Mouse (Mus musculus) midbrain, embryonic 16.5 days (tissue): ENCODE results near the gene Orc1. TPM values are rescaled to one million over a fixed set of nuclear protein-coding genes. Genes with fewer than 3 reads are reported as not detected.

Experiments
- ATAC-seq: fragments of 200-750 bp; cut with Nextera tagmentation; 2 replicates; pipeline ENCODE4 v1.8.0; 2017; ENCODE audit warnings: moderate TSS enrichment
- H3K27ac ChIP-seq: fragments of 300-500 bp; sonication (generic); 2 replicates; pipeline ENCODE4 v1.5.1; 2014; ENCODE audit warnings: mild to moderate bottlenecking, low read length, mixed read lengths
- H3K27me3 ChIP-seq: fragments of 300-500 bp; sonication (generic); 2 replicates; pipeline ENCODE4 v1.6.1; 2014; ENCODE audit warnings: low read depth, low read length, mixed read lengths; ENCODE audit not compliant: control insufficient read depth, insufficient read depth
- H3K36me3 ChIP-seq: fragments of 300-500 bp; sonication (generic); 2 replicates; pipeline ENCODE4 v1.6.1; 2014; ENCODE audit warnings: mild to moderate bottlenecking, low read length, moderate library complexity, mixed read lengths; ENCODE audit not compliant: control insufficient read depth, insufficient read depth
- H3K4me1 ChIP-seq: fragments of 300-500 bp; sonication (generic); 2 replicates; pipeline ENCODE4 v1.6.1; 2014; ENCODE audit warnings: mild to moderate bottlenecking, low read length, mixed read lengths; ENCODE audit not compliant: control insufficient read depth, insufficient read depth
- H3K4me2 ChIP-seq: fragments of 300-500 bp; sonication (generic); 2 replicates; pipeline ENCODE4 v1.6.1; 2014; ENCODE audit warnings: mild to moderate bottlenecking, low read length, mixed read lengths
- H3K4me3 ChIP-seq: fragments of 300-500 bp; sonication (generic); 2 replicates; pipeline ENCODE4 v1.5.1; 2014; ENCODE audit warnings: low read depth, mild to moderate bottlenecking, low read length, moderate library complexity, mixed read lengths
- H3K9ac ChIP-seq: fragments of 300-500 bp; sonication (generic); 2 replicates; pipeline ENCODE4 v1.6.1; 2014; ENCODE audit warnings: low read depth, low read length, mixed read lengths
- H3K9me3 ChIP-seq: fragments of 300-500 bp; sonication (generic); replicated peaks from 2 replicates; pipeline ENCODE4 v1.6.1; 2014; ENCODE audit warnings: mild to moderate bottlenecking, low read length, mixed read lengths; ENCODE audit not compliant: control insufficient read depth, poor library complexity, severe bottlenecking
- WGBS: fragments of 180-500 bp; shearing (Covaris S2); extraction: QIAGEN DNeasy Blood & Tissue Kit; methylation state at CpG from one replicate; pipeline ENCODE4 v1.1.7; 2014; 5-methylcytosine and 5-hydroxymethylcytosine counted together
- polyA plus RNA-seq: library from polyadenylated mRNA; unstranded; fragments of >200 nt; fragmentation: Nextera tagmentation; extraction: Ambion mirVana; gene quantifications from 2 replicates; pipeline ENCODE4 v1.2.1, GENCODE M21; 2015

Gene Orc1
- polyA plus RNA-seq, 1 experiment from 2014 or later, result 1.2 TPM

- H3K4me3 ChIP-seq, result no peak overlapping the region
- H3K9ac ChIP-seq, result no peak overlapping the region
- H3K27me3 ChIP-seq, result no peaks in the 10 kb centered on the region
- ATAC-seq, result no peak
- H3K36me3 ChIP-seq, result no peaks in the 10 kb centered on the region
- no peaks in the 10 kb centered on the region for H3K9me3 ChIP-seq
- H3K4me1 ChIP-seq, result no peaks in the 10 kb centered on the region
- 92% methylated on average over 3 of the region's 3 CpGs for WGBS
- no peak overlapping the region for H3K4me2 ChIP-seq
- no peak overlapping the region for H3K27ac ChIP-seq
Measured at GRCm38 (mm10) chr4:108608651-108609050, 29.4 kb downstream of the Orc1 start.

- H3K4me1 ChIP-seq, result no peaks in the 10 kb centered on the region
- no peak overlapping the region for H3K9ac ChIP-seq
- H3K9me3 ChIP-seq, result no peaks in the 10 kb centered on the region
- no peak overlapping the region for H3K4me2 ChIP-seq
- WGBS, result 89% methylated on average over 5 of the region's 5 CpGs
- H3K27ac ChIP-seq, result no peak overlapping the region
- no peak for ATAC-seq
- H3K36me3 ChIP-seq, result no peaks in the 10 kb centered on the region
- no peak overlapping the region for H3K4me3 ChIP-seq
- no peaks in the 10 kb centered on the region for H3K27me3 ChIP-seq
Measured at GRCm38 (mm10) chr4:108610935-108611334, 31.7 kb downstream of the Orc1 start.

- ATAC-seq, result no peak
- peak overlapping the region; percentile 93 for H3K9ac ChIP-seq
- H3K36me3 ChIP-seq, result no peaks in the 10 kb centered on the region
- H3K4me2 ChIP-seq, result peak overlapping the region; percentile 88
- 75% methylated on average over 4 of the region's 4 CpGs for WGBS
- H3K27ac ChIP-seq, result peak overlapping the region; percentile 93
- no peaks in the 10 kb centered on the region for H3K27me3 ChIP-seq
- no peaks in the 10 kb centered on the region for H3K9me3 ChIP-seq
- H3K4me1 ChIP-seq, result peaks cover 14% of the 10 kb centered on the region
- H3K4me3 ChIP-seq, result peak overlapping the region; percentile 68; the same call in 1 of the 2 replicates
Measured at GRCm38 (mm10) chr4:108618586-108618985, 39.4 kb downstream of the Orc1 start.

GRCm38 (mm10) chr4:108619165-108619564 lies 39.9 kb downstream of the Orc1 start:
- H3K36me3 ChIP-seq, result no peaks in the 10 kb centered on the region
- H3K27ac ChIP-seq, result peak overlapping the region; percentile 93
- peaks cover 14% of the 10 kb centered on the region for H3K4me1 ChIP-seq
- WGBS, result 1% methylated on average over 10 of the region's 10 CpGs
- H3K4me2 ChIP-seq, result peak overlapping the region; percentile 88
- H3K9ac ChIP-seq, result peak overlapping the region; percentile 93
- no peaks in the 10 kb centered on the region for H3K9me3 ChIP-seq
- H3K27me3 ChIP-seq, result no peaks in the 10 kb centered on the region
- peak; percentile 61 for ATAC-seq
- H3K4me3 ChIP-seq, result peak overlapping the region; percentile 68

- Histone ChIP-seq H3K4me2 (peak within 1 kb of the TSS; percentile 88), H3K4me1 (peaks cover 14% of the 10 kb centered on the region), H3K27me3 (no peaks in the 10 kb centered on the region), H3K9ac (peak within 1 kb of the TSS; percentile 93), H3K27ac (peak within 1 kb of the TSS; percentile 93), H3K36me3 (peaks cover 1% of the 10 kb centered on the region; the same call in 1 of the 2 replicates), H3K9me3 (no peaks in the 10 kb centered on the region), H3K4me3 (peak within 1 kb of the TSS; percentile 68)
- ATAC-seq, result peak; percentile 94
- WGBS, result under 1% methylated on average over 80 of the region's 86 CpGs
Measured at GRCm38 (mm10) chr4:108619587-108620341, 40.5 kb downstream of the Orc1 start, which contains the start of gene Cc2d1b. Gene Cc2d1b (plus strand): TSS chr4:108619940.

GRCm38 (mm10) chr4:108620536-108620935 lies 41.3 kb downstream of the Orc1 start:
- Histone ChIP-seq H3K4me3 (peak overlapping the region; percentile 68), H3K4me2 (peak overlapping the region; percentile 88), H3K27ac (peak overlapping the region; percentile 93), H3K9me3 (no peaks in the 10 kb centered on the region), H3K36me3 (peaks cover 8% of the 10 kb centered on the region; the same call in 1 of the 2 replicates), H3K4me1 (peaks cover 14% of the 10 kb centered on the region), H3K9ac (peak overlapping the region; percentile 93), H3K27me3 (no peaks in the 10 kb centered on the region)
- peak; percentile 5; the same call in 1 of the 2 replicates for ATAC-seq
- 16% methylated on average over 8 of the region's 8 CpGs for WGBS

GRCm38 (mm10) chr4:108621504-108621903 lies 42.3 kb downstream of the Orc1 start:
- H3K9ac ChIP-seq, result no peak overlapping the region
- ATAC-seq, result no peak
- no peaks in the 10 kb centered on the region for H3K9me3 ChIP-seq
- no peaks in the 10 kb centered on the region for H3K27me3 ChIP-seq
- H3K4me1 ChIP-seq, result peaks cover 14% of the 10 kb centered on the region
- H3K27ac ChIP-seq, result no peak overlapping the region
- 95% methylated on average over 6 of the region's 6 CpGs for WGBS
- no peak overlapping the region for H3K4me3 ChIP-seq
- H3K4me2 ChIP-seq, result no peak overlapping the region
- H3K36me3 ChIP-seq, result peaks cover 10% of the 10 kb centered on the region; the same call in 1 of the 2 replicates

GRCm38 (mm10) chr4:108627066-108627465 lies 47.8 kb downstream of the Orc1 start:
- H3K4me2 ChIP-seq, result no peak overlapping the region
- H3K4me1 ChIP-seq, result no peaks in the 10 kb centered on the region
- peaks cover 28% of the 10 kb centered on the region for H3K36me3 ChIP-seq
- no peak for ATAC-seq
- 94% methylated on average over 5 of the region's 5 CpGs for WGBS
- no peaks in the 10 kb centered on the region for H3K27me3 ChIP-seq
- H3K27ac ChIP-seq, result no peak overlapping the region
- no peaks in the 10 kb centered on the region for H3K9me3 ChIP-seq
- no peak overlapping the region for H3K4me3 ChIP-seq
- no peak overlapping the region for H3K9ac ChIP-seq

GRCm38 (mm10) chr4:108629363-108629880 lies 50.2 kb downstream of the Orc1 start:
- Histone ChIP-seq H3K4me1 (no peaks in the 10 kb centered on the region), H3K27me3 (no peaks in the 10 kb centered on the region), H3K27ac (no peak overlapping the region), H3K9ac (no peak overlapping the region), H3K36me3 (peaks cover 33% of the 10 kb centered on the region), H3K9me3 (no peaks in the 10 kb centered on the region), H3K4me2 (no peak overlapping the region), H3K4me3 (no peak overlapping the region)
- ATAC-seq, result no peak
- 92% methylated on average over 7 of the region's 7 CpGs for WGBS
